Mouse (Mus musculus): ENCODE data around the gene Defa34.
"Not testable (repeated sequence)": the region's sequence is repeated elsewhere in the genome, so short reads cannot be mapped to it uniquely, and the experiment has no call there.

The Defa34 gene

DNA sequence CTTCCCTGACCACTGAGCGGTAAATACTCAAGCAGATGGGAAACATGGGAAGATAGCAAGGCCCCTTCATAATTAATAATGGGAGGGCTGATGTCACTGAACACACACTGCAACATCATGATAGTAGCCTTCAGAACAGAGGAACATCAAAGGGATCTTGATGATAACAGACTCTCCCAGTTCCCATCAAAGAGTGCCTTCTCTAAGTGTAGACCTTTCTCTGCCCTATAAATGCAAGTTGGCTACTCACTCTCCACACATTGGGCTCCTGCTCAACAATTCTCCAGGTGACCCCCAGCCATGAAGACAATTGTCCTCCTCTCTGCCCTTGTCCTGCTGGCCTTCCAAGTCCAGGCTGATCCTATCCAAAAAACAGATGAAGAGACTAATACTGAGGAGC lies at the start of gene Defa34:
TSS of gene Defa34 (plus strand) at position 301 of the 400 bp plus-strand sequence.
- DNase-seq, result not testable (repeated sequence)

DNA sequence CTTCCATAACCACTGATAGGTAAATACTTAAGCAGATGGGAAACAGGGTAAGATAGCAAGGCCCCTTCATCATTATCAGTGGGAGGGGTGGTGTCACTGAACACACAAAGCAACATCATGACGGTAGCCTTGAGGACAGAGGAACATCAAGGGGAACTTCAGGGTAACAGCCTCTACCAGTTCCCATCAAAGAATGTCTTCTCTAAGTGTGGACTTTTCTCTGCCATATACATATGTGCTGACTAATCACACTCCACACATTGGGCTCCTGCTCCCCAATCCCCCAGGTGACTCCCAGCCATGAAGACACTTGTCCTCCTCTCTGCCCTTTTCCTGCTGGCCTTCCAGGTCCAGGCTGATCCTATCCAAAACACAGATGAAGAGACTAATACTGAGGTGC lies 47.7 kb upstream of the Defa34 start, which contains the start of gene Defa26:
TSS of gene Defa26 (plus strand) at position 301 of the 400 bp plus-strand sequence.
- not testable (repeated sequence) for DNase-seq

GRCm38 (mm10) chr8:21655480-21655879 lies 10.1 kb upstream of the Defa34 start, which contains the start of gene Defa17:
TSS of gene Defa17 (plus strand) at chr8:21655780.
- not testable (repeated sequence) for DNase-seq

GRCm38 (mm10) chr8:21703545-21703944 lies 37.9 kb downstream of the Defa34 start, which contains the start of gene AY761184:
TSS of gene AY761184 (minus strand) at chr8:21703645.
- not testable (repeated sequence) for DNase-seq

All from kidney, postnatal 36 days (tissue).